Mouse (Mus musculus) lung, postnatal 10 days (tissue): ENCODE results near the gene Tubb4a.
A peak's percentile ranks its signal among the peaks of the same experiment; 100 is the strongest.
"Not testable (repeated sequence)": the region's sequence is repeated elsewhere in the genome, so short reads cannot be mapped to it uniquely, and the experiment has no call there.

Experiments used
- DNase-seq: peaks from one replicate; pipeline ENCODE4 v3.0.0; 2021

Gene Tubb4a

GRCm38 (mm10) chr17:57051679-57052078 lies 35.9 kb downstream of the Tubb4a start:
- not testable (repeated sequence) for DNase-seq

DNA sequence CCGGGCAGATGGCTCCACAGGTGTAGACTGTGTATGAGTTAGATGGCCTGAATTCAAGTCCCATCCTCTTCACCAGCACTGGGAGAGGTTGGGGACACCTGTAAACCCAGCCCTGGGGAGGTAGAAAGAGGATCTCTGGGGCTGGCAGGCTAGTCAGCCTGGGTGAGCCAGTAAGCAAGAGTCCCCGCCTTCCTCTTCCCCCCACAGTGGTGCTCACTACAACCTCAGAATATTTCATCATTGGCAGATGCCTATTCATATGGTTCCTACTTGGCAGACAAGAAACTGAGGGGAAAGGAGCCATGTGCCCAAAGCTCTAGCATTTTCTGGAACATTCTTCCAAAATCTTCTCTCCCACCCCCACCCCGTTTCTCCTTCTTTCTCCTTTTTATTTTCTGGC lies 38.8 kb downstream of the Tubb4a start:
- no peak for DNase-seq

DNA sequence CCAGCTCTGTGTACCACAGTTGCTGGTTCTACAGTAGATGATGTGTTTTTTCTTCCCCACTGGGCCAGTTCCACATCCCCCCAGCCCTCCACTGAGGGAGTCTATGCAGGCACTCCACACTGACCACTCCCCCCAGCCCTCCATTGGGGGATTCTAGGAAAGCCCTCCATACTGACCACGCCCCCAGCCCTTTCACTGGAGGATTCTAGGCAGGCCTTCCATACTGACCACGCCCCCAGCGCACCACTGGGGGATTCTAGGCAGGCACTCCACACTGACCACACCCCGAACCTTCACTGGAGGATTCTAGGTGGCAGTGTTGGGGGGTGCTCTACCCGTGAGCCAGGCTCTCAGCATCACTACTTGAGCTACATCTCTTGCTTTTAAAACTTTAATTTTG lies 40.2 kb downstream of the Tubb4a start:
- DNase-seq: peak; percentile 33

- no peak for DNase-seq
Observed at GRCm38 (mm10) chr17:57041554-57041953, 46.0 kb downstream of the Tubb4a start, which contains the start of gene Slc25a41. Gene Slc25a41 (minus strand): TSS chr17:57041654.

DNA sequence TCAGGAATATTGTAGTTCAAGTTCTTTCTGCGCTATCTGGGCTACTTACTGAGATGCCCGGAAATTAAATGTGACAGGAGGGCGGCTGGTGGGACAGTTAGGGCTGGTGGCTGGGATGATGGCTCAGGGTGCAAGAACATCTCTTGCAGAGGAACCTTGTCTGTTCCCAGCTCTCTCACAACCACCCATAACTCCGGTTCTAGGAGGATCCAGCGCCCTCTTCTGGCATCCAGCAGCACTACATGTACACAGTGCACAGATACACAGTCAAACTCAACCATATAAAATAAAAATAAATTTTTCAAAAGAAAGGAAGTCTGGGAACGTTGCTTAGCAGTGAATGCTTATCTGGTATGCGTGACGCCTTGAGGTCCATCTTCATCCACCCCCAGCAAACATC lies 48.6 kb downstream of the Tubb4a start:
- DNase-seq: no peak

DNA sequence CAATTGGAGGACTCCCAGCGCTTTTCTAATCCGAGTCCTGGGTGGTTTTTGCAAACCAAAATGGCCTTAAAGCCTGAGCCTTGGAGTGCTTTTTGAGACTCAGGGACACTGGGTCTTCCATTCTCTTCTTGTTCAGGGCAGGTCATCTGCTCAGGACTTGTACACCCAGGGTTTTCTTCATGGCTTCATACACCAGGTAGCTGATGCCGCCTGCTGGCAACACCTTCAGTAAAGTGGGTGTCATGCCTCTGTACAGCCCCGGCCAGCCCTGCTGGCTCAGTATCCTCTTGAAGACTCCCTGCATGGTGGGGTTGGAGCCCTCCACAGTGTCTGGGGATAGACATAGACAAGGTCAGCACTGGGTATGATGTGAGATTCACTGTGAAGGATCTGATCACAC lies 54.7 kb downstream of the Tubb4a start:
- no peak for DNase-seq

DNA sequence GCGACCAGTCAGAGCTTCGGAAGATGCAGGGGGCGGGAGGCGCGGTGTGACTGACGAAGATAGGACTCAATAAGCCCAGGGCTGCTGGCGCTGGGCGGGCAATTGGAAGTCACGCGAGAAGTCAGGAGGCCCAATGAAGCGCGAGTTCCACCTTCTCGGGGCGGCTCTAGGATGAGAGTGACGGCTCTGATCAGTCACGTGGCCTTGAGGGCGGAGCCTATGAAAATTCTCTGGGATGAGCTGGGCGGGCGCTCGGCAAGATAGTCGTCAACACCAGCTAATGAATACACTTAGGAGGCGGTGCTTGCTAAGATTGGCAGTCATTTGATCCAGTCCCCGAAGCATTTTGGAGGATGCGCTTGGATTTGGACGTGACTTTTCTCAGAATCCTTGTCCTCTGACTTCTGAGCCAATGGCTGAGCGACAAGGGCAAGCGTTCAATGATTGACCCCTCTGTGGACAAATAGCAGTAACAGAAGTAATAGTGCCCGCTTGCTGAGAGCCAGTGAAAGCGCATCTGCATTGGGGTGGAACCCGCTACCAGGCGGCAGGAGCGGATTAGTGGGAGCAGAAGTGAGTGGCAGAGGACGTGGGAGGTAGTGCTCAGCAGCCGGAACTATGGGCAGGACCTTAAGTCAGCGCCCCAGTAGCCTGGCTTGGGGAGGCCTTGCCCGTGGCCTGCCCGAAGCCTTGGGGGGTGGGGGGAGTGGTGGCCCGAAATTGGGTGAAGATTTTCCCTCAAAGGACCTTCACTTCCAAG lies 55.7 kb downstream of the Tubb4a start:
- peak; percentile 100 for DNase-seq

GRCm38 (mm10) chr17:57030931-57031660 lies 56.5 kb downstream of the Tubb4a start, which contains the start of gene Khsrp:
Gene Khsrp (minus strand): TSS chr17:57031522.
- peak; percentile 55 for DNase-seq
